In genomic region chr5:107087291-107087690, GRCm38 (mm10) we compare ENCODE assay signal across 9 mouse cellular contexts.
DNase-seq lines count a peak whose midpoint lies in the region; ATAC-seq and TF ChIP-seq lines count a peak whose summit lies in the region.
"Had no signal": no experiment of that assay in that cellular context is flagged by ENCODE, and none has a peak within 500 bp of the region (broad histone marks: within the 10 kb centered on the region; RNA-seq: fewer than 3 reads in every experiment).

No protein-coding gene starts in this region.

- no peaks in the 10 kb centered on the region for H3K36me3 ChIP-seq in intestine, embryonic 14.5 days (ENCODE audit: control insufficient read depth, insufficient read depth, low read length)
- H3K36me3 ChIP-seq in lung, embryonic 16.5 days (ENCODE audit: control insufficient read depth, insufficient read depth, low read length): no peaks in the 10 kb centered on the region
- no peaks in the 10 kb centered on the region for H3K36me3 ChIP-seq in hindbrain, embryonic 13.5 days
- H3K36me3 ChIP-seq: liver, embryonic 13.5 days had no signal

- H3K4me3 ChIP-seq in intestine, embryonic 14.5 days (ENCODE audit: low read depth, low read length): no peak overlapping the region
- H3K4me3 ChIP-seq in lung, embryonic 16.5 days (ENCODE audit: low read length): no peak overlapping the region
- H3K4me3 ChIP-seq in hindbrain, embryonic 13.5 days: no peak overlapping the region
- H3K4me3 ChIP-seq: liver, embryonic 13.5 days had no signal

- 30% methylated on average over 2 of the region's 2 CpGs for whole genome bisulfite sequencing in intestine, embryonic 14.5 days
- WGBS in lung, embryonic 16.5 days: 27% methylated on average over 2 of the region's 2 CpGs
- 54% methylated on average over 2 of the region's 2 CpGs for WGBS in hindbrain, embryonic 13.5 days

- ATAC-seq in Patski: peak; percentile 88
- ATAC-seq in intestine, embryonic 14.5 days (replicated peaks; ENCODE audit: low FRiP score, low TSS enrichment, low read depth): no peak; the same call in 1 of the 2 replicates
- ATAC-seq in lung, embryonic 16.5 days (ENCODE audit: low read depth): peak; percentile 93
- no peak for ATAC-seq in hindbrain, embryonic 13.5 days (ENCODE audit: low FRiP score)
- no peak for ATAC-seq in monocyte, adult 5-6 weeks (replicated peaks; ENCODE audit: insufficient number of reproducible peaks, low FRiP score, low TSS enrichment, poor library complexity, severe bottlenecking)

- H3K4me1 ChIP-seq in intestine, embryonic 14.5 days (replicated peaks; ENCODE audit: control insufficient read depth, insufficient read depth, low read length): peaks cover 32% of the 10 kb centered on the region
- H3K4me1 ChIP-seq in lung, embryonic 16.5 days (replicated peaks; ENCODE audit: control insufficient read depth, insufficient read depth, low read length): peaks cover 29% of the 10 kb centered on the region
- H3K4me1 ChIP-seq in hindbrain, embryonic 13.5 days (replicated peaks): peaks cover 11% of the 10 kb centered on the region; the same call in 1 of the 2 replicates

- no peaks in the 10 kb centered on the region for H3K9me3 ChIP-seq in intestine, embryonic 14.5 days (ENCODE audit: control insufficient read depth, low read length)
- H3K9me3 ChIP-seq in lung, embryonic 16.5 days (ENCODE audit: control insufficient read depth, low read length): no peaks in the 10 kb centered on the region
- no peaks in the 10 kb centered on the region for H3K9me3 ChIP-seq in hindbrain, embryonic 13.5 days
- H3K9me3 ChIP-seq: liver, embryonic 13.5 days had no signal

- no peak for TF ChIP-seq CTCF in Patski (IDR thresholded peaks at IDR 0.05)

- POLR2A ChIA-PET in Patski (lab: Charles Lee): no interaction called here

- no peaks in the 10 kb centered on the region for H3K27me3 ChIP-seq in Patski
- H3K27me3 ChIP-seq in intestine, embryonic 14.5 days (replicated peaks; ENCODE audit: control insufficient read depth, insufficient read depth, low read length): no peaks in the 10 kb centered on the region
- no peaks in the 10 kb centered on the region for H3K27me3 ChIP-seq in lung, embryonic 16.5 days (ENCODE audit: control insufficient read depth, insufficient read depth, low read depth, low read length)
- H3K27me3 ChIP-seq in hindbrain, embryonic 13.5 days: no peaks in the 10 kb centered on the region
- H3K27me3 ChIP-seq: liver, embryonic 13.5 days had no signal

- peak; percentile 98 for DNase-seq in Patski (ENCODE audit: low read depth, low spot score)
- DNase-seq in fibroblast of lung, adult 2 months (ENCODE audit: low read depth): peak; percentile 96
- DNase-seq in intestine, embryonic 14.5 days (ENCODE audit: low spot score): no peak
- DNase-seq in left cerebral cortex, adult 11 months (ENCODE audit: low spot score): no peak
- no peak for DNase-seq in right cerebral cortex, postnatal 4 days
- DNase-seq: liver, embryonic 13.5 days had no signal

- no peak overlapping the region for H3K4me2 ChIP-seq in intestine, embryonic 14.5 days (ENCODE audit: low read length)
- no peak overlapping the region; the same call in 1 of the 2 replicates for H3K4me2 ChIP-seq in lung, embryonic 16.5 days (ENCODE audit: low read depth, low read length)
- no peak overlapping the region for H3K4me2 ChIP-seq in hindbrain, embryonic 13.5 days
- H3K4me2 ChIP-seq: liver, embryonic 13.5 days had no signal

- CTCF ChIA-PET in Patski (lab: Charles Lee): interaction anchor here (0.9 to 1.7 kb wide), 2 partner anchors 72 to 217 kb away, joined by 3 to 4 read pairs; no protein-coding TSS in a partner anchor

- no peak overlapping the region for H3K9ac ChIP-seq in intestine, embryonic 14.5 days (ENCODE audit: low read length)
- H3K9ac ChIP-seq in lung, embryonic 16.5 days (ENCODE audit: low read length): no peak overlapping the region
- no peak overlapping the region for H3K9ac ChIP-seq in hindbrain, embryonic 13.5 days
- H3K9ac ChIP-seq: liver, embryonic 13.5 days had no signal

- H3K27ac ChIP-seq in intestine, embryonic 14.5 days (ENCODE audit: low read depth): peak overlapping the region; percentile 84; the same call in 1 of the 2 replicates
- H3K27ac ChIP-seq in lung, embryonic 16.5 days (ENCODE audit: low read length): peak overlapping the region; percentile 98
- H3K27ac ChIP-seq in hindbrain, embryonic 13.5 days: no peak overlapping the region

- in situ Hi-C loops in Patski (cut with MboI; ENCODE audit: low pct_unique_long_range_greater_than_20kb): no loop called here

Comparison
In these comparisons a context has a peak if more than half of its experiments do, and no peak if none do; other contexts are left out.
1. ATAC-seq: peak in Patski (single experiment) and lung, embryonic 16.5 days (single experiment); none in intestine, embryonic 14.5 days (single experiment), hindbrain, embryonic 13.5 days (single experiment) and monocyte, adult 5-6 weeks (single experiment).
2. DNase-seq: peak in Patski (single experiment) and fibroblast of lung, adult 2 months (single experiment); none in intestine, embryonic 14.5 days (single experiment), left cerebral cortex, adult 11 months (single experiment) and right cerebral cortex, postnatal 4 days (single experiment).